Mouse (Mus musculus) mouse trophoblast stem cell (cell line): ENCODE measurements around the gene Dnajc13.

Experiments used
- in situ Hi-C, 2 experiments: fragments of 300-500 bp; cut with MseI, MboI; formaldehyde crosslinking; loops; 2 replicates in 1 of 2; 3 replicates in 1 of 2; pipeline ENCODE4 v1.15.1; 2025

The Dnajc13 gene

GRCm38 (mm10) chr9:104256085-104256484 lies 6.6 kb downstream of the Dnajc13 start:
- in situ Hi-C loops: no loop called here

DNA sequence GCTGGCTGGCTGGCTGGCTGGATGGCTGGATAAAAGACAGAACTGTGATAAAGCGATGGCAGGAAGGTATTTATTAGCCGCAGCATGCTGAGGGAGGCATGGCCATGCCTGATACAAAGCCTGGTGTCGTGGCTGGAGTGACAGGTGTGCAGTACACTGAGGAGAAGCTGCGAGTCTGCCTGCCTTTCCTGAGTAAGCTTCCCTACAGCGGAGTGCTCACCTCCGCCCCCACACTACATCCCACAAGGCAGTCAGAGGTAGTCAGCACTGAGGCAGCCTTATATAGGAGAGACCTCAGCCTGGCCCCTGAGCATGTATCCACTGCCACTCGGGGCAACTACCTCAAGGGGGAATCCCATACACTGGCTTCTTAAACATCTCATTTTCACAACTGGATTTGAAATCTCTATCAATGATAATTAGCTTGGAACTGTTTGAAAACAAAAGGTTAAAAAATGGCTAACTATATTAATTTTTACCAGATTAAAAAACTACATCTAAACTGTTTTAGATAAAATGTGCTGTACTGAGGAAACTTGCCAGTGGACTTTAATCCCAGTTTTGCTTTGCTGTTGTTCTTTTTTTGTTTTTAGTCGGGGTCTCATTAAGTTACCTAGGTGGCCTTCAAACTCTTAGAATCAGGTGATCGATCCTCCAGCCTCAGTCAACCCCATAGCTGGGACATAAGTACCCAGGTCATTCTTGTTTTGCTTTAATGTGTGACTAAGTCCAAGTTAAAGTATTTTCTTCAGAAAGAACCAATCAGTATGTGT lies 8.1 kb downstream of the Dnajc13 start:
- in situ Hi-C loops: no loop called here

DNA sequence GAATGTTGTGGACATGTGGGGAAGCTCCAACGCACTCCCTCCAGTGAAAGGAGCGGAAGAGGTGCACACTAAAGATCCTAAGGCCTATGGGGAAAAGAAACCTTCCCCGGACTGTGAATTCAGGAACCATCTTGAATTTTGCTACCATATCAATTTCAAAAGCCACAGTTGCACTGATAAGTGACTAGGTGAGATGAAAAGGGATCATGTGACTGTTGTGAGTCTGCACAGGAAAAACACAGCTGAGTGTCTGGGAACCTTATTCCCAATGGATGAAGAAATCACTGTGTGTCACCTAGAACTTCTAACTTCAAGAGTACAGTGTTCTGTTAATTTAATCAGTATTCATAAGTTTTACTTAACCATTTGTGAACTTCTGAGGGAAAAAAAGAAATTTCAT lies 10.1 kb downstream of the Dnajc13 start:
- in situ Hi-C loops: no loop called here

- in situ Hi-C loops: no loop called here
Measured at GRCm38 (mm10) chr9:104251687-104252086, 11.0 kb downstream of the Dnajc13 start.

DNA sequence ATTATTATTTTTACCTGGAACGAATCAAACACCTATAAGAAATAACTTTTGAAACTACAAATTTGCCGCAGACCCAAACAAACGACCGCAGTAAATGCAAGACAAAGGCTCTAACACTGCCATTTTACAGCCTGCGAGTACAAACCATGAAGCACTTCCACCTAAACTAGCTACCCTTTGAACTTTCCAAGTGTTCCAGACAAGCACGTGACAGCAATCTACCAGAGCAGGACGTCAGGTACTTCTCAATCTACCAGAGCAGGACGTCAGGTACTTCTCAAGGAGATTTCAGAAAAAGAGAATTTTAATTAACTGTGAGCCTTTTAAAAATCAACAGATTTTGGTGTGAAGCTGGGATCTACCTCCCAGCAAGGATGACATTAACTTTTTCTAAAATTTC lies 11.6 kb downstream of the Dnajc13 start:
- in situ Hi-C loops: no loop called here

DNA sequence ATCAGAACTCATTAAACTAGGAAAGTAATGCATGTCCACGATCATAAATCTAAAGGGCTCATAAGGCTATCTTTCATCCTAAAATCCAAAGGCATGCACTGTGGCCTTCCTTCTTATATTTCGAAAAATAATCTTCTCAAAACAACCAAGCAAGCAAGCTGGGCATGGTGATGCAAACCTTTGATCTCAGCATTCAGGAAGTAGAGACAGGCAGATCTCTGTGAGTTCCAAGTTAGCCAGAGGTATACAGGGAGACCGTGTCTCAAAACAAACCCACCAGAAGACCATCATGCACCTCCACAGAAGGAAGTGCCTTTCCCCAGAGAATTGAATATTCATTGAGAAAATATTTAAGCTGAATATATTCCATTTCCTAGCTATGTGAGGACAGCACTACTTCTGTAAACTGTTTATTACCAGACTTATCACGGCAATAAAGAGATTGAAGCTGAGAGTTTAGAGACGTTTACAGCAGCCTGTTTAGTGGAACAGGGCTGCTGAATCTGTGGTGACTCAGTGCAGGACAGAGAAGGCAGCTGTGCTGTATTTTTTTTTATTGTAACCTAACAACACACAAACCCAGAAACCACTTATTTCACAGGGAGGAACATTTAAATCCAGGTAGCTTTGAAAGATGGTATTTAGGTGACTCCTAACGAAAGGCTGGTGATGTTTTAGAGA lies 15.3 kb downstream of the Dnajc13 start:
- in situ Hi-C loops: no loop called here

GRCm38 (mm10) chr9:104243799-104244466 lies 18.8 kb downstream of the Dnajc13 start:
- in situ Hi-C loops: no loop called here

GRCm38 (mm10) chr9:104240146-104240545 lies 22.6 kb downstream of the Dnajc13 start:
- in situ Hi-C loops: no loop called here

DNA sequence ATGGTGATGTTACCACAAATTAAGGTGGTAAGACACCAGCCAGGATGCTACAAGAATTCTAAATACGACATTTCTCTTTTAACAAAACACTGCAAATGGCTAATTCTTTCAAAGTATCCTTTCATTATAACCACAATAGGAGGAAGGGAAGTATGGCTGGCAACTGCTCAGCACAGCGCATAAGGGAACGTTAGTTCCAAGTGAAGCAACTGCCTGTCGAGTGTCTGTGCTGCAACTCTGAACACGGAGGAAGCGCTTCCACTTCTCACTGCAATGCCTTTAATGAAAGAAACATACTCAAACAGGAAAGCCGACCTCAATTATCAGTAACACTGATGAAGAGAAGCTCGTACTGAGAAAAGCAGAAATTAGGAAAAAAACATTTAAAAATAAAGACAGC lies 23.7 kb downstream of the Dnajc13 start:
- in situ Hi-C loops: no loop called here

- in situ Hi-C loops: no loop called here
Measured at GRCm38 (mm10) chr9:104236256-104236930, 26.3 kb downstream of the Dnajc13 start.

DNA sequence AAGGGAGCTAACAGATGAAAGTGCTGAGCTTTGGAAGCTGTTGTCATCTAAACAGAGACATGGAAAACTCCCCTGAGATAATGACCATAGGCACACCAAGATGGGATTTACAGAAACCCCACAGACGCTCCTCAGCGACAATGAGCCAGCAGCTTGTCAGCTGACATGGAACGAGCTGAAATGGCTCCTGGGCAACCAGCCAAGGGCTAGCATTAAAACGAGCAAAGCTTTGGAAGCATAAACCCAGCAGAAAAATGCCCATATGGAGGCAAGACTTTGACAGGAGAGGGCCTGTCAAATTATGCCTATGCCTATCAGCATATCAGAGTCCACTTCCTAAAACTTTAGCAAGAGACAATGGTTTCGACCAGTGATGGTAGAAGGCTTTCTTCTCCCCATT lies 27.0 kb downstream of the Dnajc13 start:
- in situ Hi-C loops: no loop called here

DNA sequence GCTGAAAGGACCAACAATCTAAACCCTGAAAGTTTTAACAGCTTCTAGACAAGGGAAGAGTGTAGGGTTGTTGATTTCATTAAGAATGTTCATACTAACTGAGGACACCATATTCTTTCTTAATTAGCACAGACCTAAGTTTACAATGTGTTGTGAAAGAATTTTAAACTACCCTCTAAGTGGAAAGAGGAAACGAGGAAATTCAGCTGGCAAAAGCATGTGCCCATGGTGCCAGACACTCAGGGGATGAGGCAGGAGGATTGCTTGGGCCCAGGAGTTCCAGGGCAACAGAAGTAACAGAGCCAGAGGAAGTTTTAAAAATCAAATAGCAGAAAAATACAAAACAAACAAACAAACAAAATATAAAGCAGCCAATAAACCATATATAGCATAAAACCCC lies 28.9 kb downstream of the Dnajc13 start:
- in situ Hi-C loops: no loop called here

GRCm38 (mm10) chr9:104233060-104233459 lies 29.7 kb downstream of the Dnajc13 start:
- in situ Hi-C loops: no loop called here

DNA sequence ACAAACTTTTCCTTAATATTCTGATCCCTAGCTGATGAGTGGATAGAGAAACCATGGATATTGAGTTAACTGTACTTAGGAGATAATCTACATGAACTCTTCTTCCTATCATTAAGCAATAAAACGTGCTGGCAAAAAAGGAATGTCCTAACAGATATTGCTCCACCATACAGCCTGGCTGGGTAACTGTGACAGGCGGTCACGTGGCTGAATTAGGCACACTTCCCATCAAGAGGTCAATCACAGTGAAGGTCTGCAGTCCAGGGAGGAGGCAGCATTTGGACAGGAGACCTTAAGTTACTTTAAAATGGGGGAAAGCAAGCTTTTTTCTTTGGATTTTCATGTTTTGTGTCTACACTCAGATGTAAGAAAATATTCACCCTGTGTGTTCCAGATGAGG lies 30.7 kb downstream of the Dnajc13 start:
- in situ Hi-C loops: no loop called here

GRCm38 (mm10) chr9:104211402-104211801 lies 51.3 kb downstream of the Dnajc13 start:
- in situ Hi-C loops: no loop called here

DNA sequence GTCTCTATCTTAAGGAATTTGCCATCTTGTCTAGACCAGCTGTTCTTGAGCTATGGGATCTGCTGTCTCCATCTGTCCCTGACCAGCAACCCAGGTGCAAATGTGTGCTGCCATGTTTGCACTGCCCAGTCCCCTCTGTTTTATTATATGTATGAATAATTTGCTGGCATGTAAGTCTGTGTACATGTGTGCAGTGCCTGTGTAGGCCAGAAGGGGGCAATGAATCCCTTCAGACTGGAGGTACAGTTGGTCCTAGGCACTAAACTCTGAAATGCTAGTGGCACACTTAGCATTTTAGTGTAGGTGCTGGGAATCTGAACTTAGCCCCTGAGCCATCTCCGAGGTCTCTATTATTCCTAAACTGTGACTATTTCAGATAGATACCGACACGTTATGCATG lies 58.9 kb downstream of the Dnajc13 start:
- in situ Hi-C loops: no loop called here

GRCm38 (mm10) chr9:104194528-104194927 lies 68.2 kb downstream of the Dnajc13 start:
- in situ Hi-C loops: no loop called here

DNA sequence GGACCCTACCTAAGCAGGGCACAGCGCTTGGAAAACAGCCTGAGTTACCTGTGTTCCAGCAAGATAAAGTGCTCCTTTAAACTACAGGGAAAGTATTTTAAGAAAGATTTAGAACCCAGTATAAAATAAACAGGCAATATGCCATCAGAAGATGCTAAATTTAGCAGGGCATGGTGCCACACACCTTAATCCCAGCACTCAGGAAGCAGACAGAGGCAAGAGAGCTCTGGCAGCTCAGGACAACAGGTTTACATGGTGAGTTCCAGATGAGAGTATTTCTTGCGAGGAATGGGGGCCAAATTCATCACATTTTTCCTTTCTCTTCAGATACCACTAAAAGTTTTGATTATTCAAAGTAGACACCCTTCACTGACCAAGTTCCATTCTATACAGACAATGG lies 68.8 kb downstream of the Dnajc13 start:
- in situ Hi-C loops: no loop called here

DNA sequence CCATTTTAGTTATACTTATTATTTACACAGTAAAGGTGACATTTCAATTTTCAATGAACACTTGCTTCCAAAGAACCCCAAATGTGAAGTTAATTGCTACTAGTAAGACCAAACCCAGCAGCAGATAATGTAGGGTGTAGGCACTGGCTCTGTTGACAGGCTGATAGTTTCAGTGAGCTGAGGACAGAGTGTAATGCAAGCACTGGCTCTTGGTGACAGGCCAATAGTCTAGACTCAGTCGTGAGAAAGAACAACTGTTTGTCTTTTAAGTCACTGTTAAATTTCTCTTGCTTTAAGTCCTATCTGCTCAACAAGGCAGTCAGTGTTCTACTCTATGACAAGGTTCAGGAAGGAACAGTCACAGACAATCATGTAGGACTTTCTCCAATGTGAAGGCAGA lies 69.4 kb downstream of the Dnajc13 start:
- in situ Hi-C loops: no loop called here

- in situ Hi-C loops: no loop called here
Measured at GRCm38 (mm10) chr9:104192513-104192912, 70.2 kb downstream of the Dnajc13 start.

- in situ Hi-C loops: no loop called here
Measured at GRCm38 (mm10) chr9:104189657-104190056, 73.1 kb downstream of the Dnajc13 start.

- in situ Hi-C loops: no loop called here
Measured at GRCm38 (mm10) chr9:104188704-104189103, 74.0 kb downstream of the Dnajc13 start.
